Mouse (Mus musculus) midbrain, postnatal 0 days (tissue): ENCODE measurements around the gene Zfp672. TPM values are rescaled to one million over a fixed set of nuclear protein-coding genes. Genes with fewer than 3 reads are reported as not detected.
"Not testable (repeated sequence)": the region's sequence is repeated elsewhere in the genome, so short reads cannot be mapped to it uniquely, and the experiment has no call there.

ENCODE experiments used
- ATAC-seq: fragments of 200-750 bp; cut with Nextera tagmentation; 2 replicates; pipeline ENCODE4 v1.8.0; 2017; ENCODE audit warnings: moderate number of reproducible peaks, mild to moderate bottlenecking, moderate TSS enrichment, moderate library complexity; ENCODE audit not compliant: low FRiP score
- DNase-seq: peaks from one replicate; pipeline ENCODE4 v3.0.0-alpha.2; 2015; ENCODE audit warnings: low spot score
- H3K27ac ChIP-seq: fragments of 300-500 bp; sonication (generic); 2 replicates; pipeline ENCODE4 v1.5.1; 2014; ENCODE audit warnings: low read depth, mild to moderate bottlenecking, low read length, mixed read lengths
- H3K27me3 ChIP-seq: fragments of 300-500 bp; sonication (generic); 2 replicates; pipeline ENCODE4 v1.6.1; 2014; ENCODE audit warnings: low read length, control low read depth, mixed read lengths; ENCODE audit not compliant: insufficient read depth
- H3K36me3 ChIP-seq: fragments of 300-500 bp; sonication (generic); 2 replicates; pipeline ENCODE4 v1.6.1; 2014; ENCODE audit warnings: low read length, control low read depth, mixed read lengths; ENCODE audit not compliant: insufficient read depth
- H3K4me1 ChIP-seq: fragments of 300-500 bp; sonication (generic); 2 replicates; pipeline ENCODE4 v1.6.1; 2014; ENCODE audit warnings: mild to moderate bottlenecking, control low read depth, antibody characterized with exemption, low read length, mixed read lengths; ENCODE audit not compliant: insufficient read depth
- H3K4me2 ChIP-seq: fragments of 300-500 bp; sonication (generic); 2 replicates; pipeline ENCODE4 v1.6.1; 2014; ENCODE audit warnings: low read depth, mild to moderate bottlenecking, low read length, mixed read lengths; ENCODE audit not compliant: poor library complexity, severe bottlenecking
- H3K4me3 ChIP-seq: fragments of 300-500 bp; sonication (generic); 2 replicates; pipeline ENCODE4 v1.5.1; 2014; ENCODE audit warnings: low read depth, mild to moderate bottlenecking, low read length, moderate library complexity
- H3K9ac ChIP-seq: fragments of 300-500 bp; sonication (generic); replicated peaks from 2 replicates; pipeline ENCODE4 v1.6.1; 2014; ENCODE audit warnings: mild to moderate bottlenecking, low read length, moderate library complexity, mixed read lengths; ENCODE audit not compliant: poor library complexity, severe bottlenecking
- H3K9me3 ChIP-seq: fragments of 300-500 bp; sonication (generic); 2 replicates; pipeline ENCODE4 v1.6.1; 2016; ENCODE audit warnings: low read length, control low read depth
- CTCF ChIP-seq: IDR thresholded peaks from 2 replicates; pipeline ENCODE4 v1.5.1; 2016; ENCODE audit warnings: antibody characterized with exemption, mild to moderate bottlenecking
- WGBS: fragments of 180-500 bp; shearing (Covaris S2); extraction: QIAGEN DNeasy Blood & Tissue Kit; methylation state at CpG from one replicate; pipeline ENCODE4 v1.1.7; 2014; 5-methylcytosine and 5-hydroxymethylcytosine counted together
- polyA plus RNA-seq: library from polyadenylated mRNA; unstranded; fragments of >200 nt; fragmentation: Nextera tagmentation; extraction: Ambion mirVana; gene quantifications from 2 replicates; pipeline ENCODE4 v1.2.1, GENCODE M21; 2015
- total RNA-seq: library from RNA; depleted of rRNA; stranded (reverse); fragments of >200 nt; gene quantifications from 2 replicates; pipeline ENCODE4 v1.2.3, GENCODE M21; 2014

The Zfp672 gene
- total and polyA plus RNA-seq, 2 experiments from 2014 or later, result 38.1 to 46.9 TPM

DNA sequence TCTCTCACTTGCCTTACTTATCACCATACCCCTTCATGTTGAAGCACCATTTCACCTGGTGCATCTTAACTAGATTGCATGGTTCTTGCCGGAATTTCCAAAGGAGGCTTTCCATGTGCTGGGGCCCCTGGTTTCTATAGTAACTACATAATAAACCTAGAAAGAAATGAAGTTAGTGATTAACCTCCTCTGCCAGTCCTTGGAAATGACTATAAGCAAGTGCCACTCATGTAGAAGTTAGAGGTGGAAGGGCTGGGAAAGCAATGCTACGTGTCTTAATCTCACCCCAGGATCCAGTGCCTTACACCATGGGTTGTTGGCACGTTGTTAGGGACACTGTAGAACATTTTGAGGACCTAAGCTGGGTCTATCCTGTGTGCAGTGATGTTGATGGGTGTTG, 34.3 kb upstream of the Zfp672 start:
- ATAC-seq (no peak), DNase-seq (no peak)
- Histone ChIP-seq H3K27me3 (no peaks in the 10 kb centered on the region), H3K9me3 (no peaks in the 10 kb centered on the region), H3K4me2 (no peak overlapping the region), H3K36me3 (no peaks in the 10 kb centered on the region), H3K9ac (no peak overlapping the region), H3K27ac (no peak overlapping the region), H3K4me1 (no peaks in the 10 kb centered on the region), H3K4me3 (no peak overlapping the region)
- WGBS, result 59% methylated on average over 3 of the region's 3 CpGs
- TF ChIP-seq CTCF, result no peak

DNA sequence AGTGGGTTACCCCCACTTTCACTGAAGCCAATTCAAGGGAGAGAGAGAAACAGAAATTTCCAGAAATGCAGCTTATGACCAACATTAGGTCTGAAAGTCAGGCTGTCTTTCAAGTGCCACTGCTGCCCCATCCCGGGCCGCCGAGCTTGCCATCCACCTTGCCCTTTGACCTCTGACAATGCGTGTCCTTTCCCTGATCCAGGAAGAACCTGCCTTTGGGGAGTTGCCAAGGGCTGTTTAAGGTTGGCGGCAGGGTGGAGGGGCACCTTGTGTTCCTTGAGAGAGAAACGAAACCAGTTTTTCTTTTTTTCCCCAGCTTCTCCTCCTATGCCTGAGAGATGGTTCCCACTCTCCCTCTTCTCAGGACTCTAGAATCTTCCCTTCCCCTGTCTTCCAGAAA, 32.4 kb upstream of the Zfp672 start:
- not testable (repeated sequence) for DNase-seq, ATAC-seq, H3K4me3 ChIP-seq, H3K4me2 ChIP-seq, H3K4me1 ChIP-seq, H3K27ac ChIP-seq, H3K9ac ChIP-seq, H3K36me3 ChIP-seq, H3K27me3 ChIP-seq, H3K9me3 ChIP-seq
- WGBS, result no CpG with 5 or more reads among the region's 6 CpGs

DNA sequence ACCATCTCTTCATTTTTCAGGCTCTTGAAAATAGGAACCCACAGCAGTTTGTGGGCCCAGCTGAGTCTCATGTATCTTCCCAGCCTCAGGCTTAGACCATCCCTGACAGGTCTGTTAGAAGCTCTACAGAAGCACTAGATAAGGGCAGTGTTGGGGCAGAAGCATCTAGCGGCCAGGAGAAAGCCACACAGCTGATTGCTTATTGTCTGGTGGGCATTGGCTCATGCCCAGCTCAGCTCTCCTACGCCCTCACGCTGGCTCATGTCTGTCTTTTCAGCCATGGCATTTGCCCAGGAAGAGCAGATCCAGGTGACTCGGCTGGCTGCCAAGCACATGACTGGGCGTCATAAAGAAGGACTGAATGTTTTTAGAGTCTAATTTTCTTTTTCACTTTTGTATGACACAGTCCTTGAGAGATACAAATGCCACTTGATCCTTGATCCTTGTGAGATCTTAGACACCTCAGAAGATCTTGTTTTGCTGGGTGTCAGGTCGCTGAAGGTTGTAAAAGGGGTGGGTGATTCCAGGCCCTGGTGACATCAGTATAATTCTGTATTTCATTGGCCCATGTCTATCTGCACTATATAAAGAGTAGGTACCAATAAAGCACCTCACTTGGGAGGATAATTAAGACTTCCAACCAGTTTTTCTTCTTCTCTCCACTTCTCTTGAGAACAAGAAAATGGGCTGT, 27.9 kb upstream of the Zfp672 start:
- H3K4me3 ChIP-seq, result no peak overlapping the region
- no peak overlapping the region for H3K27ac ChIP-seq
- H3K4me1 ChIP-seq, result no peaks in the 10 kb centered on the region
- ATAC-seq (no peak), DNase-seq (no peak)
- H3K9ac ChIP-seq, result no peak overlapping the region
- H3K36me3 ChIP-seq, result no peaks in the 10 kb centered on the region
- no peak overlapping the region for H3K4me2 ChIP-seq
- TF ChIP-seq CTCF, result no peak
- H3K27me3 ChIP-seq, result no peaks in the 10 kb centered on the region
- H3K9me3 ChIP-seq, result no peaks in the 10 kb centered on the region
- WGBS, result 85% methylated on average over 6 of the region's 6 CpGs

DNA sequence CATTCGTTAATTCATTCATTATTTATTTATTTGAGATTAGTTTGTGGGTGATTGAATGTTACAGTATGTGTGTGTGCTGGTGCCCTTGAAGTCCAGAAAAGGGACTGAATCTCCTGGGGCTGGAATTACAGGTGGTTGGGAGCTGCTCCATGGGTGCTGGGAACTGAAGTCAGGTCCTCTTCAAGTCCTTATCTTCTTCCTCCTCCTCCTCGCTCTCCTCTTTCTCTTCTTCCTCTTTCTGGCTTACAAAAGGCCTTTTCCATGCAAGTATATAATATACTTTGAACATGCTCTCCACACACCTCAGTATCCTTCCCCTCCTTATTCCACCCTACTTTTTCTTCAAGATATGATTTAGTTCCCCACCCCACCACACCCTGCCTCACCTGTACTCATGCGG, 26.9 kb upstream of the Zfp672 start:
- no peak for TF ChIP-seq CTCF
- ATAC-seq, result no peak
- no peaks in the 10 kb centered on the region for H3K9me3 ChIP-seq
- no peaks in the 10 kb centered on the region for H3K36me3 ChIP-seq
- 95% methylated on average over 3 of the region's 3 CpGs for WGBS
- no peak overlapping the region for H3K4me2 ChIP-seq
- no peaks in the 10 kb centered on the region for H3K4me1 ChIP-seq
- H3K4me3 ChIP-seq, result no peak overlapping the region
- no peak for DNase-seq
- H3K27ac ChIP-seq, result no peak overlapping the region
- no peaks in the 10 kb centered on the region for H3K27me3 ChIP-seq
- no peak overlapping the region for H3K9ac ChIP-seq

DNA sequence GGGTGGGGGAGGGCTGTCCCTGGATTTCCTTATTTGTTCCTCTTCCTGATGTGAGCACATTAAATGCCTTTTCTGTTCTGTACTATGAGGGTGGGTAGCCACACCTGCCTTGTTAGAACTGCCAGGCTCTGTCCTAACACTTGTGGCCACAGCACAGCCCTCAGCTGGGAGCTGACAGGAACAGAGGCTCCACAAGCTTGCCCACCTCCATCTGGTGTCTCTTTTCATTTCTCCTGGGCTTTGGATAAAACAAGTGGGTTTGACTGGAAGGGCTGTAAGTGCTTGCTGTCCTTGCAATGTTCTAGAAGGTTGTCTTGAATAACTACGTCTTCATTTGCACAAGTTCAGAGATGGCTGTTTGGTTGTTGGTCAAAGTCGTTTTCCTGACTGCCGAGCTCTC, 24.8 kb upstream of the Zfp672 start:
- Histone ChIP-seq H3K9ac (no peak overlapping the region), H3K27me3 (no peaks in the 10 kb centered on the region), H3K4me3 (no peak overlapping the region), H3K36me3 (no peaks in the 10 kb centered on the region), H3K27ac (no peak overlapping the region), H3K4me1 (no peaks in the 10 kb centered on the region), H3K9me3 (no peaks in the 10 kb centered on the region), H3K4me2 (no peak overlapping the region)
- no peak for DNase-seq
- no peak for TF ChIP-seq CTCF
- 76% methylated on average over 3 of the region's 3 CpGs for whole genome bisulfite sequencing
- ATAC-seq, result no peak

DNA sequence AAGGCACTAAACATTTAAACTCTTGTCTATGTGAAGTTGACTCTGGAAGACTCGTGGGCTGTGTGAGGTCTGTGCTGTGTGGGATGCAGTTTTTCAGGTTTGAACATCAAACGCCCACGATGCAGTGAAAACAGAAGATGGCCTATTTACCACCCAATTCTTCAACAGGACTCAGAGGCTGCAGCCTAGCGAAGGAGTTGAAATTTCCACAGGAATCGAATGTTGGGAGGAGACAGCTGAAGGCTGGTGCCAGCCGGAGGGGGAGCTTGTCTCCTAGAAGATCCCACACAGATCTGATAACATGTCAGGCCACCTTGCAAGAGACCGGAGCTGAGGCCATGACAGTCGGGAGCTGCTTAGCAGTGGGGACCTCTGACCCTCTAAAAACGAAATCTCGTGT, 24.3 kb upstream of the Zfp672 start:
- Histone ChIP-seq H3K9me3 (no peaks in the 10 kb centered on the region), H3K27ac (no peak overlapping the region), H3K4me2 (no peak overlapping the region), H3K36me3 (no peaks in the 10 kb centered on the region), H3K9ac (no peak overlapping the region), H3K4me1 (no peaks in the 10 kb centered on the region), H3K4me3 (no peak overlapping the region), H3K27me3 (no peaks in the 10 kb centered on the region)
- ATAC-seq (no peak), DNase-seq (no peak)
- no peak for TF ChIP-seq CTCF
- WGBS, result 74% methylated on average over 10 of the region's 10 CpGs
